Mouse (Mus musculus): ENCODE data around the gene Atxn1. TPM values are rescaled to one million over a fixed set of nuclear protein-coding genes. Genes with fewer than 3 reads are reported as not detected.
A peak's percentile ranks its signal among the peaks of the same experiment; 100 is the strongest.

Atxn1 gene
- total RNA-seq, 2 experiments from 2014 or later = 32.0 to 47.0 TPM

GRCm38 (mm10) chr13:45577366-45577765 is 387.4 kb downstream of the Atxn1 start:
- no peak for DNase-seq

GRCm38 (mm10) chr13:45576185-45576584 is 388.6 kb downstream of the Atxn1 start:
- DNase-seq = peak; percentile 86

GRCm38 (mm10) chr13:45572768-45573167 is 392.0 kb downstream of the Atxn1 start:
- no peak for DNase-seq

GRCm38 (mm10) chr13:45571795-45572262 is 393.0 kb downstream of the Atxn1 start:
- peak; percentile 45 for DNase-seq

- no peak for DNase-seq
These were observed 394.9 kb downstream of the Atxn1 start for GRCm38 (mm10) chr13:45569932-45570331.

GRCm38 (mm10) chr13:45564946-45565345 is 399.9 kb downstream of the Atxn1 start:
- no peak for DNase-seq

- no peak for DNase-seq
These were observed 402.8 kb downstream of the Atxn1 start for GRCm38 (mm10) chr13:45562011-45562410.

- DNase-seq = no peak
These were observed 404.3 kb downstream of the Atxn1 start for GRCm38 (mm10) chr13:45560543-45560942.

- DNase-seq = no peak
These were observed 405.6 kb downstream of the Atxn1 start for GRCm38 (mm10) chr13:45559258-45559657.

GRCm38 (mm10) chr13:45558367-45558766 is 406.4 kb downstream of the Atxn1 start:
- no peak for DNase-seq

GRCm38 (mm10) chr13:45553674-45554073 is 411.1 kb downstream of the Atxn1 start:
- DNase-seq = no peak

- DNase-seq = no peak
These were observed 417.3 kb downstream of the Atxn1 start for GRCm38 (mm10) chr13:45547549-45547948.

GRCm38 (mm10) chr13:45546946-45547345 is 417.9 kb downstream of the Atxn1 start:
- DNase-seq = no peak

GRCm38 (mm10) chr13:45545974-45546373 is 418.8 kb downstream of the Atxn1 start:
- DNase-seq = no peak

GRCm38 (mm10) chr13:45539205-45539568 is 425.6 kb downstream of the Atxn1 start:
- peak; percentile 65 for DNase-seq

- peak; percentile 73 for DNase-seq
These were observed 426.1 kb downstream of the Atxn1 start for GRCm38 (mm10) chr13:45538532-45539204.

GRCm38 (mm10) chr13:45538091-45538490 is 426.7 kb downstream of the Atxn1 start:
- DNase-seq = no peak

- peak; percentile 34 for DNase-seq
These were observed 427.7 kb downstream of the Atxn1 start for GRCm38 (mm10) chr13:45537110-45537509.

- DNase-seq = no peak
These were observed 428.9 kb downstream of the Atxn1 start for GRCm38 (mm10) chr13:45535731-45536453.

- peak; percentile 31 for DNase-seq
These were observed 434.1 kb downstream of the Atxn1 start for GRCm38 (mm10) chr13:45530754-45531153.

GRCm38 (mm10) chr13:45528787-45529186 is 436.0 kb downstream of the Atxn1 start:
- DNase-seq = no peak

GRCm38 (mm10) chr13:45527232-45527964 is 437.4 kb downstream of the Atxn1 start:
- no peak for DNase-seq

- no peak for DNase-seq
These were observed 438.6 kb downstream of the Atxn1 start for GRCm38 (mm10) chr13:45526230-45526629.
